ENCODE assay signal across 25 mouse cellular contexts in genomic region chr8:56272934-56273333, GRCm38 (mm10). TPM values are rescaled to one million over a fixed set of nuclear protein-coding genes. Genes with fewer than 3 reads are reported as not detected.
DNase-seq lines count a peak whose midpoint lies in the region; ATAC-seq and TF ChIP-seq lines count a peak whose summit lies in the region.
"Had no signal": no experiment of that assay in that cellular context is flagged by ENCODE, and none has a peak within 500 bp of the region (broad histone marks: within the 10 kb centered on the region; RNA-seq: fewer than 3 reads in every experiment).

No protein-coding gene starts in this region.

- H3K4me2 ChIP-seq in heart, embryonic 14.5 days (ENCODE audit: low read length), result 0 out of 2 replicates have a peak overlapping the region, but pooled peaks have one; percentile 8
- no peak overlapping the region for H3K4me2 ChIP-seq in heart, postnatal 0 days (ENCODE audit: low read depth, low read length)
- H3K4me2 ChIP-seq in midbrain, embryonic 11.5 days, result no peak overlapping the region
- H3K4me2 ChIP-seq in midbrain, embryonic 14.5 days (ENCODE audit: low read length), result no peak overlapping the region
- H3K4me2 ChIP-seq: forebrain, embryonic 13.5 days; hindbrain, embryonic 12.5 days; hindbrain, embryonic 15.5 days had no signal

- H3K36me3 ChIP-seq in heart, embryonic 14.5 days (ENCODE audit: control insufficient read depth, insufficient read depth, low read length), result no peaks in the 10 kb centered on the region
- no peaks in the 10 kb centered on the region for H3K36me3 ChIP-seq in heart, postnatal 0 days (replicated peaks; ENCODE audit: control insufficient read depth, insufficient read depth, low read length)
- no peaks in the 10 kb centered on the region for H3K36me3 ChIP-seq in heart, adult 2 months (ENCODE audit: control insufficient read depth, insufficient read depth, low read length)
- H3K36me3 ChIP-seq in midbrain, embryonic 11.5 days (ENCODE audit: control insufficient read depth, insufficient read depth, low read length), result no peaks in the 10 kb centered on the region
- no peaks in the 10 kb centered on the region for H3K36me3 ChIP-seq in midbrain, embryonic 14.5 days (ENCODE audit: control insufficient read depth, insufficient read depth, low read length)
- H3K36me3 ChIP-seq: forebrain, embryonic 10.5 days; G1E; heart, embryonic 10.5 days; hindbrain, embryonic 12.5 days; hindbrain, embryonic 15.5 days had no signal

- H3K27me3 ChIP-seq in heart, embryonic 14.5 days (ENCODE audit: control insufficient read depth, insufficient read depth, low read length), result no peaks in the 10 kb centered on the region
- H3K27me3 ChIP-seq in heart, postnatal 0 days (ENCODE audit: control insufficient read depth, insufficient read depth, low read length), result no peaks in the 10 kb centered on the region
- no peaks in the 10 kb centered on the region for H3K27me3 ChIP-seq in heart, adult 2 months (ENCODE audit: control insufficient read depth, insufficient read depth, low read length)
- H3K27me3 ChIP-seq in midbrain, embryonic 11.5 days (ENCODE audit: control insufficient read depth, insufficient read depth, low read length), result no peaks in the 10 kb centered on the region
- no peaks in the 10 kb centered on the region for H3K27me3 ChIP-seq in midbrain, embryonic 14.5 days (ENCODE audit: control insufficient read depth, insufficient read depth, low read length)
- H3K27me3 ChIP-seq: CH12.LX; forebrain, embryonic 13.5 days; hindbrain, embryonic 12.5 days; hindbrain, embryonic 15.5 days; Patski had no signal

- no peak for ATAC-seq in heart, embryonic 14.5 days (ENCODE audit: insufficient number of reproducible peaks, insufficient read depth, low FRiP score, low read depth)
- peak; percentile 63 for ATAC-seq in heart, postnatal 0 days (ENCODE audit: insufficient read depth, low read depth)
- no peak for ATAC-seq in midbrain, embryonic 11.5 days (ENCODE audit: low FRiP score)
- ATAC-seq in midbrain, embryonic 14.5 days (ENCODE audit: low FRiP score, low TSS enrichment), result no peak
- ATAC-seq: forebrain, embryonic 13.5 days; forebrain, embryonic 16.5 days; Patski had no signal

- no peaks in the 10 kb centered on the region for H3K79me2 ChIP-seq in heart, adult 2 months (replicated peaks; ENCODE audit: control insufficient read depth, insufficient read depth, low read length)

- peaks cover 0 to 9% of the 10 kb centered on the region in 2 experiments; a peak in 2 of 4 replicates for H3K4me1 ChIP-seq in heart, embryonic 14.5 days (ENCODE audit: control insufficient read depth in 2 of 2, insufficient read depth in 2 of 2, low read length in 2 of 2)
- 0 out of 2 replicates have a peak, but pooled peaks cover 8% of the 10 kb centered on the region for H3K4me1 ChIP-seq in heart, postnatal 0 days (ENCODE audit: control insufficient read depth, insufficient read depth)
- no peaks in the 10 kb centered on the region for H3K4me1 ChIP-seq in heart, adult 2 months (ENCODE audit: control insufficient read depth, insufficient read depth, low read length)
- no peaks in the 10 kb centered on the region for H3K4me1 ChIP-seq in midbrain, embryonic 11.5 days (ENCODE audit: control insufficient read depth, insufficient read depth, low read length)
- no peaks in the 10 kb centered on the region for H3K4me1 ChIP-seq in midbrain, embryonic 14.5 days (ENCODE audit: control insufficient read depth, insufficient read depth, low read length)
- H3K4me1 ChIP-seq: forebrain, embryonic 10.5 days; forebrain, embryonic 13.5 days; heart, embryonic 10.5 days; hindbrain, embryonic 12.5 days; hindbrain, embryonic 15.5 days had no signal

- intact Hi-C loops in heart, adult 2 months (cut with DNase I), result no loop called here

- peak overlapping the region in 1 of 2 experiments; percentile 41; a peak in 1 of 4 replicates for H3K27ac ChIP-seq in heart, embryonic 14.5 days (replicated peaks in 1 of 2; ENCODE audit: control insufficient read depth in 1 of 2, insufficient read depth in 1 of 2, low read depth in 2 of 2, low read length in 2 of 2)
- H3K27ac ChIP-seq in heart, postnatal 0 days (ENCODE audit: low read depth), result peak overlapping the region; percentile 47; the same call in 1 of the 2 replicates
- H3K27ac ChIP-seq in heart, adult 2 months, result no peak overlapping the region
- no peak overlapping the region for H3K27ac ChIP-seq in midbrain, embryonic 11.5 days (ENCODE audit: low read depth, low read length)
- H3K27ac ChIP-seq in midbrain, embryonic 14.5 days (replicated peaks; ENCODE audit: low read depth, low read length), result no peak overlapping the region
- H3K27ac ChIP-seq: forebrain, embryonic 10.5 days; forebrain, embryonic 13.5 days; heart, embryonic 10.5 days; hindbrain, embryonic 12.5 days; hindbrain, embryonic 15.5 days had no signal

- H3K4me3 ChIP-seq in heart, embryonic 14.5 days (ENCODE audit: control insufficient read depth in 1 of 2, insufficient read depth in 1 of 2, low read depth in 1 of 2, low read length in 2 of 2), result no peak overlapping the region
- no peak overlapping the region for H3K4me3 ChIP-seq in heart, postnatal 0 days (ENCODE audit: low read depth, low read length)
- H3K4me3 ChIP-seq in heart, adult 2 months, result no peak overlapping the region
- H3K4me3 ChIP-seq in midbrain, embryonic 11.5 days (ENCODE audit: low read depth, low read length), result no peak overlapping the region
- no peak overlapping the region for H3K4me3 ChIP-seq in midbrain, embryonic 14.5 days (replicated peaks; ENCODE audit: low read depth, low read length)
- H3K4me3 ChIP-seq: forebrain, embryonic 10.5 days; forebrain, embryonic 13.5 days; heart, embryonic 10.5 days; hindbrain, embryonic 12.5 days; hindbrain, embryonic 15.5 days had no signal

- TF ChIP-seq POLR2A in heart, adult 2 months (IDR thresholded peaks at IDR 0.05; ENCODE audit: insufficient read depth, low read depth, low read length), result no peak

- no peak for DNase-seq in heart, adult 11 months
- DNase-seq in heart, postnatal 0 days (ENCODE audit: low spot score), result peak; percentile 36
- DNase-seq in heart, adult 2 months, result no peak
- DNase-seq in midbrain, embryonic 11.5 days (ENCODE audit: low spot score, missing footprints), result peak; percentile 35
- no peak for DNase-seq in midbrain, embryonic 14.5 days
- DNase-seq: adrenal gland, postnatal 10 days; adrenal gland, postnatal 36 days; B cell, adult 2 months; cerebellum, adult 18-20 months; cerebellum, adult 9-10 months; cerebellum, postnatal 14 days; gastrocnemius, postnatal 10 days; gastrocnemius, postnatal 36 days; heart, postnatal 14 days; kidney, adult 18-20 months had no signal

- no peak overlapping the region for H3K9ac ChIP-seq in heart, embryonic 14.5 days (ENCODE audit: low read length)
- no peak overlapping the region for H3K9ac ChIP-seq in heart, postnatal 0 days (replicated peaks; ENCODE audit: low read depth, low read length)
- H3K9ac ChIP-seq in heart, adult 2 months (ENCODE audit: low read depth, low read length), result no peak overlapping the region
- H3K9ac ChIP-seq in midbrain, embryonic 11.5 days (ENCODE audit: low read length), result no peak overlapping the region
- no peak overlapping the region for H3K9ac ChIP-seq in midbrain, embryonic 14.5 days (replicated peaks; ENCODE audit: low read length)
- H3K9ac ChIP-seq: forebrain, embryonic 13.5 days; hindbrain, embryonic 12.5 days; hindbrain, embryonic 15.5 days had no signal

- TF ChIP-seq EP300 in heart, postnatal 0 days (IDR thresholded peaks at IDR 0.05; ENCODE audit: low read depth), result no peak
- no peak for TF ChIP-seq EP300 in heart, adult 2 months (IDR thresholded peaks at IDR 0.05; ENCODE audit: insufficient read depth, low read depth, low read length)

- WGBS in heart, embryonic 14.5 days, result 24% methylated on average over 1 of the region's 1 CpGs
- WGBS in heart, postnatal 0 days, result 18% methylated on average over 1 of the region's 1 CpGs
- 27% methylated on average over 1 of the region's 1 CpGs for WGBS in heart, adult 2 months
- 87% methylated on average over 1 of the region's 1 CpGs for WGBS in midbrain, embryonic 11.5 days
- WGBS in midbrain, embryonic 14.5 days, result 89% methylated on average over 1 of the region's 1 CpGs

- no peak for TF ChIP-seq CTCF in heart, postnatal 0 days (IDR thresholded peaks at IDR 0.05; ENCODE audit: low read depth)
- TF ChIP-seq CTCF in heart, adult 2 months (IDR thresholded peaks at IDR 0.05), result no peak

- no peaks in the 10 kb centered on the region for H3K9me3 ChIP-seq in heart, embryonic 14.5 days (ENCODE audit: control insufficient read depth, low read length)
- H3K9me3 ChIP-seq in heart, postnatal 0 days (replicated peaks; ENCODE audit: control insufficient read depth, low read length), result no peaks in the 10 kb centered on the region
- no peaks in the 10 kb centered on the region for H3K9me3 ChIP-seq in midbrain, embryonic 11.5 days (ENCODE audit: control insufficient read depth, low read length)
- no peaks in the 10 kb centered on the region for H3K9me3 ChIP-seq in midbrain, embryonic 14.5 days (ENCODE audit: control insufficient read depth, low read length)
- H3K9me3 ChIP-seq: forebrain, embryonic 10.5 days; forebrain, embryonic 13.5 days; G1E; heart, embryonic 10.5 days; hindbrain, embryonic 12.5 days; hindbrain, embryonic 15.5 days had no signal

RNA-seq across cellular contexts. Expression of gene Hpgd, which starts 21.5 kb away (rescaled TPM):
- polyA plus RNA-seq in heart, embryonic 14.5 days (2014; fragmentation: Nextera tagmentation; extraction: Ambion mirVana), result 20.7 and 21.0 TPM in 2 replicates
- 2.9 and 6.3 TPM in 2 replicates for total RNA-seq in heart, postnatal 0 days (2014; rRNA removed; ENCODE audit: low replicate concordance)
- 11.5 and 13.6 TPM in 2 replicates for polyA plus RNA-seq in heart, postnatal 0 days (2015; fragmentation: Nextera tagmentation; extraction: Ambion mirVana)
- 1 to 10 TPM; 6.5 to 6.9 TPM for total RNA-seq in heart, adult 2 months (2021)
- polyA plus RNA-seq in heart, adult 2 months (2012; rRNA removed), result 5.2 and 7.3 TPM in 2 replicates
- 12.7 and 13.9 TPM in 2 replicates for polyA plus RNA-seq in midbrain, embryonic 11.5 days (2014; fragmentation: Nextera tagmentation; extraction: Ambion mirVana)
- 2.7 and 5.5 TPM in 2 replicates for polyA plus RNA-seq in midbrain, embryonic 14.5 days (2014; fragmentation: Nextera tagmentation; extraction: Ambion mirVana)
- total RNA-seq: CH12.LX, G1E had no signal
- polyA plus RNA-seq: G1E had no signal

Comparison
In these comparisons a context has a peak if more than half of its experiments do, and no peak if none do; other contexts are left out.
1. DNase-seq: peak in heart, postnatal 0 days (single experiment) and midbrain, embryonic 11.5 days (single experiment); none in heart, adult 11 months (single experiment), heart, adult 2 months (0 of 2) and midbrain, embryonic 14.5 days (single experiment).